Mouse (Mus musculus) C2C12 (cell line): ENCODE measurements around the gene Fndc3c1.

Experiments
- CTCF ChIP-seq: IDR thresholded peaks from one replicate; pipeline ENCODE4 v1.5.1; 2011; ENCODE audit not compliant: control insufficient read depth, insufficient read depth, insufficient read length
- MAX ChIP-seq: IDR thresholded peaks from one replicate; pipeline ENCODE4 v1.6.1; 2011; ENCODE audit warnings: mild to moderate bottlenecking, control low read depth

- TF ChIP-seq MAX (no peak), CTCF (no peak)
Measured at GRCm38 (mm10) chrX:106485671-106486070, 470 bp upstream of the Fndc3c1 start.
